Mouse (Mus musculus) E14TG2a.4 (cell line): ENCODE results near the gene Tnrc6b.

ENCODE experiments used
- CTCF ChIP-seq: conservative IDR thresholded peaks from 2 replicates; pipeline ENCODE4 v1.5.1; 2014; ENCODE audit warnings: low read length
- NANOG ChIP-seq: IDR thresholded peaks from 2 replicates; pipeline ENCODE4 v1.6.1; 2014; ENCODE audit warnings: borderline replicate concordance, low read length, mixed read lengths
- POU5F1 ChIP-seq: IDR thresholded peaks from 2 replicates; pipeline ENCODE4 v1.6.1; 2014; ENCODE audit warnings: low read length, borderline replicate concordance

DNA sequence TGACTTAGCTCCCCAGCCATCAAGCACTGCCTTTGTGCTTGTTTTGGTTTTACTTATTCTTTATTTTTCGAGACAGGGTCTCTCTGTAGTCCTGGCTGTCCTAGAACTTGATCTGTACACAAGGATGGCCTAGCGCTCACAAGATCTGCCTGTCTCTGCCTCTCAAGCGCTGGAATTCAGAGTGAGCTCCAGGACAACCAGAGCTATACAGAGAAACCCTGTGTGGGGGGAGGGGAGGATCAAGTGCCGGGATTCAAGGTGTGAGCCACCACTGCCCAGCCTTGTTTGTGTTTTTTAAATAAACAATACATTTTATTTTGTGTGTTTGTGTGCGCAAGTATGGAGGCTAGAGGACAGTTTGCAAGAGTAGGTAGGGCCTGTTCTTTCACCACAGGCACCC lies 141.0 kb downstream of the Tnrc6b start:
- TF ChIP-seq CTCF (no peak), NANOG (no peak), POU5F1 (no peak)
